Mouse (Mus musculus) thymus, postnatal 14 days (tissue): ENCODE data around the gene Xylt1.

Experiments used
- DNase-seq: peaks from one replicate; pipeline ENCODE4 v3.0.0; 2021

The Xylt1 gene

GRCm38 (mm10) chr7:117524430-117525214 is 143.8 kb downstream of the Xylt1 start:
- DNase-seq: no peak

DNA sequence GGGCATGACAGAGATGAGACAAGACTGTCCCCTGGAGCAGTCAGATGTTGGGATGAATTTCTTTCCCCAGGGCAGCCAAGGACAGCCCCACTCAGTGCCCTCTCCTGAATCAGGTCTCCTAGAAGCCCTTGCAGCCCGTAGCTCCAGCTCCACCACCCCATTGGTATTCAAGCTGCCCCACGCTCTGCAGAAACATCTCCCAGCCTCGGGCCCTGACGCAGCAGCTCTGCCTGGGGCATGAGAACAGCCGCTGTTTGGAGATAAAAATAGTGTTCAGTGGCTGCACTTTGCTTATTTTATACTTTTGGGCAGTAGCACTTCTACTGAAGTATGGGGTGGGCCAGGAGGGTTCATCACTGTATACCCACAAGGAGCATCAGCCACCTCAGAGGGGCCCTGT is 144.9 kb downstream of the Xylt1 start:
- DNase-seq: no peak

DNA sequence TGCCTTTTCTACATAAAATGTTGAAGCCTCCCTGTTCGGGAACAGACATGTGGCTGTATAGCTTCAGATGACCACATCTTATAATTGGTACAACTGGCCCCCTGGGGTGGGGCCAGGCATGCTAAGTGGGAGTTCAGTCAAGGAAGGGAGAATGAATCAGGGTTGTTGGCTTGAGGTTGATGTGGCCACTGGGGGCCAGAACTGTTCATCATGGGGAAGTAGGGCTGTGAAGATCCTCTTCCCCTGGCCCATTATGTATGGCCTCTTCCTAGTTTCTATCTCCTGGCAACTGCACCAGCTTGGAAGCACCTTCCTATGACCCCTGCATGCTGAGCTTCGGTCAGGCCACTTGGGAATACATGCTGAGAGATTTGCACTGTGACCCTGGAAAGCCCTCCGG is 145.8 kb downstream of the Xylt1 start:
- no peak for DNase-seq

DNA sequence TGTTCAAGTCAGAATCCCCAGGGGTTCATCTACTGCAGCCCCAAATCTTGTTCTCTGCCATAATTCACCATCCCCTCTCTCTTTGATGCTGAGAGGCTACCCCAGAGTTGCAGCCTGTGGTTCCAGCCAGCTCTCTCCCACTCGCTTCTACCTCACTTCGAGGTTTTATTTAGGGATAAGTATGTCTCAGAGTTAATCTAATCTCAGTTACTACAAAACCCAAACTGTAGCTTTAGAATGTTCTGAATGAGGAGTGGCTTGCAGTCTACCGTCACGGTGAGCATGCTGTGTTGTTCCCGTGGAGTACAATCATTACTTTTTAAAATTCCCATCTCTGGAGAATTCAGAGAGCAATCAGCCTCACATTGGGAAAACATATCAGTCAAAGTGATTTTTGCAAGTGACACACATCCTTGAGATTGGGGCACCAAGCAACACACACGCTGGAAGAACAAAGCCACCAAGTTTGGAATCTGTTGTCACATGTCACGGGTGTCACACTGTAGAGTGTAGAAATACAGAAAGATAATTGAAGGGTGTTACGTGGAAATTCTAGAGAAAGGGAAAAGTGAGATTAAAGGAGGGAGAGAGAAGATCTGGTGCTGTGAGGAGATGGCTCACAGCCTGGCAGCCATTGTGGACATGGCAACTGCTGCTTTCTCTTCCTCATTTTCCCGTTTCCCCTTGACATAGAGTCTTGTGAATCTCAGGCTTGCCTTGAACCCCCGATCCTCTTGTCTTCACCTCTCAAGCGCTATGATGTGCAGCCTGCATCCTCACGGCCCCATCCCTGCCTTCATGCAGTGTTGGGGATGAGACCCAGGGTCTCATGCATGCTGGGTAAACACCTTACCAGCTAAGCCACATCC is 149.2 kb downstream of the Xylt1 start:
- no peak for DNase-seq

- DNase-seq: no peak
Measured at GRCm38 (mm10) chr7:117532651-117533050, 151.9 kb downstream of the Xylt1 start.

DNA sequence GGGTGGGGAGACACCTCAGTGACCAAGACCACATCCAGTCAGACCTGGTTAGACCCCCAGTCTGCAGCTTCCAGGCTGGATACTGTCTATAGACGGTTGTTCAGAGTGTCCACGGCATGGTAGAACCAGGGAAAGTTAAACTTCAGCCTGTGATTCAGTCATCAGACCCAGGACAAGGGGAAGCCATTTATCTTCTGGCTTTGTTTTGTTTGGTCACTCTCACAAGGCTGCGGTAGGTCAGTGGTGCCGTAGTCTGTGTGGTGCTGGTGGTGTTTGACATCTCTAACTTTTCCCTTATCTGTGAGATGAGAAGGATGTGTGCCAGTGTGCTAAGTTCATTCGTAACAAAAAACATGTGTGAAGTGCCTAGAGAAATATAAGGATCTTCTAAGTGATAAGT is 152.4 kb downstream of the Xylt1 start:
- DNase-seq: no peak

GRCm38 (mm10) chr7:117539931-117540330 is 159.2 kb downstream of the Xylt1 start:
- DNase-seq: no peak

- DNase-seq: no peak
Measured at GRCm38 (mm10) chr7:117540413-117540812, 159.6 kb downstream of the Xylt1 start.

GRCm38 (mm10) chr7:117541056-117541455 is 160.3 kb downstream of the Xylt1 start:
- DNase-seq: no peak

DNA sequence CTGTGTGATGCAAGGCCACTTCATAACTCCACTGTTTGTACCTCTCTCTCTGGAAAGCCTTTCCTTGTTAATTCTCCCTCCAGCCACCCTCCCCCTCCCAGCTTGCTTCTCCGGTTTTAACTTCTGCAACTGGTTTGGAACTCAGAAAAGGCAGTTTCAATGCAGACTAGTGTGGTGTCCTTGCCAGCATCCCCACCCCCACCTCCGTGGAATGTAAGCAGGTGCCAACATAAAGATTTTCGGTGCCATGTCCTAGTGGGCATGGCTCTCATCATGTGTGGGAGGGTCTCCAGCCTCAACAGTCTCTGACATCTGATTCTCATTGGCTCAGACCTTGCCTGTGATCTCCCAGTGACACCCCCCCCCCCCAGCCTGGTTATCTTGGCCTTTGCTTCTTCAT is 160.9 kb downstream of the Xylt1 start:
- no peak for DNase-seq

DNA sequence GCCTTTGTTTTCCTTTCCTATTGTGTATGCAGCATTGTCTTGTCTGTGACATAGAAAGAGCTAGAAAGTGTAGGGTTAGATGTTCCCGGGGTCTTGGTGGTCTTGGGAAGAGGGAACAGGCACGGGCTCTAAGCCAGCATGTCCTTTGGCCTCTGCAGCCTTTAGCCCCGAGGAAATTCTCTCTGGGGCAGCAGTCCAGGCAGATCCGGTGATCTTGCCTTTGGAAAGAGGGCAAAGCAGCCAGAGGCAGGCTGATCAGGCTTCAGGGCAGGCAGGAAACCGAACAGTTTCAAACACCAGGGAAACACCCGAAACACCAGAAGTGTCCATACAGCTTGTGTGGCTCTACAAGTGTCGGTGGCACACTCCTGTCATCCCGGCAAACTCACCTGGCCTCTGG is 162.3 kb downstream of the Xylt1 start:
- DNase-seq: no peak

DNA sequence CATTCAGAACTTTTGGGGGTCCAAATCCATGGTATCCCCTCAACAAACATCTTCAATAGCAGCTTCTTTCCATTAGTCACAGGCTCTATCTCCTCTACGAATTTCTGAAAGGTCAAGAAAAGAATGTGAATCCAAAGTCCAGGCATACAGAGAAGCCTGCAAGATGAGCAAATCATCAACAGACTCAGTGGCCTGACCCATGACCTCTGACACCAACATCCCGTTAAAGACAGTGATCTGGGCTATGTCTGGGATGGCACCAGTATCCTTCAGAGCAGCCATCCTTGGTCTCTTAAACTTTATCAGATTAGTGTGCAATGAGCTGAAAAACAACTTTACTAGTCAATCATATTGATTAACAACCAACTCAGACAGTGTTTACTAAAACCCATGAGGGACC is 163.3 kb downstream of the Xylt1 start:
- no peak for DNase-seq

DNA sequence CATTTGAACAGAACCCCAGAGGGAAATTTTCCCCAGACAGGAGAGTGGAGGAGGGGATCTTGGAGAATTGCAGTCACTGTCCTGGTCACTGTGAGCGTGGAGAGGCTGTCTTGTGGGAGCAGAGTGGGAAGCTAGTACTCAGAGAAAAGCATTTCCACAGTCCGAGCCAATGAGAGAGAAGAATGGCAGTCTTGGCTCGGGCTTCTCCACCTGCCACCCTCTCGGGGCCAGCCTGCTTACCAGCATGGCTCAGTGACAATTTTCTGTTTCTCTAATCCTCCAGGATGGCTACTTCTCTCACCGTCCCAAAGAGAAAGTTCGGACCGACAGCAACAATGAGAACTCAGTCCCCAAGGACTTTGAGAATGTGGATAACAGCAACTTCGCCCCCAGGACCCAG is 167.5 kb downstream of the Xylt1 start:
- no peak for DNase-seq

DNA sequence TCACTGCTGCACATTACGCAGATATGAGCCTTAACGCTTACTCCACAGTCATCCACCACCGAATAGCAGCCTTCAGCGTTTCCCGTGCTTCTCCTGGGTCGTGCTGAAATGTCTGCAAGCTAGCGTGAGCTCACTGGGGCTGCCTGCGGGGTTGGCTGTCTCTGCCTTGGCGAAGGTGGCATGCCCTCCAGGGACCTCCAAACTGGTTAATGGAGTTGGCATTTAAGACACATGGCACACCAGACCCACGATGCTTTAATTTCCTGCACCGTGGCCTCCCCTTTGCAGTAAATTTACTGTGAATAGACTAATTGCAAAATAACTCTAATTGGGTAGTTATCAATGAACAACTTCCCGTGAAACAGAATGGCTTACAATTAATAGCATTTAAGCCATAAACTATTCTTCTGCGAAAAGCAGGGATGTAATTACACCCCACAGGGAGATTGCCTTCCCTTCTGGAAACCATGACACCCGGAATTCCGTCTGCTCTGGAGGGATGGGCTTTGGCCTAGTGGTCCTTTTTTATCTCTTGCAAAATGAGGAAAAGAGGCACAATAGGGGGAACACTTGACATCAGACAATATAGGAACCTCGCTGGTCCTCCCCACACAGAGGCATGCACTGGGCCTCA is 170.3 kb downstream of the Xylt1 start:
- DNase-seq: no peak

GRCm38 (mm10) chr7:117553228-117553627 is 172.4 kb downstream of the Xylt1 start:
- no peak for DNase-seq

DNA sequence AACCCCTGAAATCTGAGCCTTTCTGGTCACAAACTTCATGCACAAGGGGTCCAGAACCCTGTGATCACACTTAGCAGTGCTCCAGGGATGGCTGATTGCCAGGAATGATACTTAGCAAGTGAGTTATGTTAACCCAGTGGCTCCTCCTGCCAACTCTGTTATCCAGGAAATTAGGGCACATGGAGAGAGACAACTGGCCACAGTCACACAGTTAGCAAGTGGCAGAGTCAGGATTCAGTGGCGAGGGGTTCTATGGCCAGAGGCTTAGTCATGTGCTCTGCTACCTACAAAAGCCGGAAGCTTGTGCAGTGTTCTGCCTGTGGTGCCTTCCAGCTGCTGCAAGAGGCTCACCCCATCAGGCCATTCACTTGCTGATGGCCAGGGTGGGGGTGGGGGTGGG is 175.0 kb downstream of the Xylt1 start:
- DNase-seq: no peak

- no peak for DNase-seq
Measured at GRCm38 (mm10) chr7:117558166-117558565, 177.4 kb downstream of the Xylt1 start.

GRCm38 (mm10) chr7:117559051-117559450 is 178.3 kb downstream of the Xylt1 start:
- DNase-seq: peak; percentile 58

DNA sequence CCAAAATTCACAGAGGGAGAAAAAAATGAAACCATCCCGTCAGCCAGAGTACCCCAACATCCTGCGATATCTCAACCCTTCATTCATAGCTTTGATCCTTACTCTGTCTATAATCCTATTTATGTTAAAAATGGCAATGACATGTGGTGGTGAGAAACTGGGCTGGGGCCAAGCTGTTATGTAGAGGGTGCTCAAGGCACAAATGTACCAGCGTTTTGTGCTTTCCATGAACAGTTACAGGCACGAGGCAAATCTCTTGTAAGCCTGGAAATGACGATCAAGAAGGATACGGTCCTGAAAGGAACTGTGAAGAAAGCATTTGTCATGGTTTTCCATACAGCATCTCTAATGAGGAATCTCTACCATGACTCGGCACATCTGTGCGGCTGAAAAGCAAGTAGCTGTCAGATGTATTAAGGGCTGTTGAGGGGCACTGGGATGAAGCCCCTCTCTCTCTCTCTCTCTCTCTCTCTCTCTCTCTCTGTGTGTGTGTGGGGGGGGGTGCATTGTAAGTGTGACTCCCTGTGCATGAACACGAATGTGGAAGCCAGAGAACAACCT is 183.2 kb downstream of the Xylt1 start:
- no peak for DNase-seq

DNA sequence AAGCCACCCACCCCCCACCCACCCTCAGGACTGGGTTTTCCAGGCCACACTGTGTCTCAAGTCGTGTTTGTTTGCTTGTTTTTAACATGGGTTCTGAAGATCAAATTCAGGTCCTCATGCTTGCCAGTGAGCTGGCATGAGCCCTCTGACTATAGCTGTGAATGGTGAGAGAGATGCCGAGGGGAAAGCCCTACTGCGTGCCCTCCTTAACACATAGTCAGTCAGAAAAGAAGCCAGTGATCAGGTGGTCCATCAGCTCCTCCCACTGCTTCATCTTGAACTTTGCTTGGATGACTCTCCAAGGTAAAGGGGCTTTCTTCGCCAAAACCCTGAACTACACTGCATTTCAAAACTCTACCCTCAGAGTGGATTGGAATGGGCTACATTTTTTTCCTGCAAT is 183.8 kb downstream of the Xylt1 start:
- no peak for DNase-seq

DNA sequence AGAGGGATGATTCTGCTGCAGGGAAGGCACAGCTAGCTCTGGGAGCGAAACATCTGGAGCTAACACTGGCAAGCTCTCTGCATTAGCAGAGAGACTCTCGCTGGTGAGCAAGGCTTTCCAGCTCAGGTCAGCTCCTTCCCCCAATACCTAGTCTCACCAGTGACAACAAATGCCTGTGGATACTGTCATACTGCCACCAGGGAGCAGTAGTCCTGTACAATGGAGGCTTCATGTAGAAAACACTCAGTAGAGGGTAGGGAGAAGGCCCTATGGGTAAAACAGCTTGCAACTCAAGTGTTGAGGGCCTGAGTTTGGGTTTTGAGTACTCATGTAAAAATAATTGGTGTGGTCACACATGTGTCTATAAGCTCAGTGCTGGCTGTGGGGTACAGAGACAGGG is 185.3 kb downstream of the Xylt1 start:
- DNase-seq: peak; percentile 24

GRCm38 (mm10) chr7:117566833-117567232 is 186.1 kb downstream of the Xylt1 start:
- DNase-seq: no peak

DNA sequence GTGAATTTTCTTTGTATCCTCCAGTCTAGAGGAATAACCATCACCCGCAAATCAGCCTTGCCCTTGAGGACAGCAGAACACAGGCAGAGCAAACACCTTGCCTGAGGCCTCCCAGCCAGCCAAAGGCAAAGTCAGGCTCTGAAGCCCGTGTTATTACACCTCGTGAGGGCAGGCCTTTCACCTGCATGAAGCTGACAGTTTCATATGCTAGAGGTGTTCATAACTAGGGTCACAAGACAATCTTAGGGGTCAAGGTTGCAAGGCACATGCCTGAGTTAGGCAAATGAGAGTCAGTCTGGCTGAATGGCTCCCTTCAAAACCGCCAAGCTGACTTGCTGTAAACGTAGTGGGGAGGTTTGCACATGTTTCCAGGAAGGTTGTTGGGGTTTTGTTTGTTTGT is 186.5 kb downstream of the Xylt1 start:
- DNase-seq: no peak
